Mouse (Mus musculus) embryonic fibroblast, embryonic 13.5 days (primary cell): ENCODE results near the gene Ran.

ENCODE experiments used
- CTCF ChIP-seq: IDR thresholded peaks from 2 replicates; pipeline ENCODE4 v1.5.1; 2011; ENCODE audit warnings: mild to moderate bottlenecking, control low read depth, low read length, moderate library complexity, borderline replicate concordance; ENCODE audit not compliant: insufficient read depth
- POLR2A ChIP-seq: IDR thresholded peaks from 2 replicates; pipeline ENCODE4 v1.6.1; 2011; ENCODE audit warnings: low read depth, mild to moderate bottlenecking, control low read depth, low read length, moderate library complexity

DNA sequence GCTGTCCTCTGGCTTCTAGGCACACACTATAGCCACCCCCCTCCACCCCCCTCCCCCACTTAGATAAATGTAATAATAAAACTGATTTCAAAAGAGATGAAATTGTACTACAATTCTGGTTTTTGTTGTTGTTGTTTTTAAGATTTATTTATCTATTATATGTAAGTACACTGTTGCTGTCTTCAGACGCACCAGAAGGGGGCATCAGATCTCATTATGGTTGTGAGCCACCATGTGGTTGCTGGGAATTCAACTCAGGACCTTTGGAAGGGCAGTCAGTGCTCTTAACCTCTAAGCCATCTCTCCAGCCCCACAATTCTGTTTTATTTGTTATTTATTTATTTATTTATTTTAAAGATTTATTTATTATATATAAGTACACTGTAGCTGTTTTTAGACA lies 6.8 kb downstream of the Ran start:
- TF ChIP-seq CTCF (no peak), POLR2A (no peak)
